Mouse (Mus musculus): Measurements from ENCODE around the gene Map3k6. TPM values are rescaled to one million over a fixed set of nuclear protein-coding genes. Genes with fewer than 3 reads are reported as not detected.

The Map3k6 gene
- polyA plus RNA-seq, 2 experiments: 1.5 to 2.4 TPM

- Histone ChIP-seq H3K4me3 (ENCODE audit: insufficient read depth in 1 of 2, low read depth in 2 of 2, low read length in 2 of 2) (no peak overlapping the region), H3K27ac (no peak overlapping the region), H3K4me2 (ENCODE audit: low read depth) (no peak overlapping the region), H3K27me3 (ENCODE audit: control insufficient read depth, insufficient read depth, low read length) (no peaks in the 10 kb centered on the region), H3K36me3 (replicated peaks; ENCODE audit: control insufficient read depth, insufficient read depth, low read depth) (peaks cover 36% of the 10 kb centered on the region), H3K9me3 (ENCODE audit: control insufficient read depth, low read length) (no peaks in the 10 kb centered on the region), H3K9ac (replicated peaks) (no peak overlapping the region), H3K4me1 (replicated peaks; ENCODE audit: control insufficient read depth in 2 of 2, insufficient read depth in 2 of 2, low read length in 1 of 2) (no peaks in the 10 kb centered on the region; a peak in 1 of 4 replicates)
- 85% methylated on average over 3 of the region's 3 CpGs for WGBS (ENCODE audit: insufficient replicate concordance)
- TF ChIP-seq CTCF (IDR thresholded peaks at IDR 0.05; ENCODE audit: low read depth) (no peak), EP300 (IDR thresholded peaks at IDR 0.05; ENCODE audit: low read depth) (no peak)
- no peak for DNase-seq (ENCODE audit: low read depth in 3 of 3, low spot score in 3 of 3)
- no peak for ATAC-seq (ENCODE audit: insufficient read depth)
Measured at GRCm38 (mm10) chr4:133265297-133265696, 24.7 kb downstream of the Map3k6 start.

- Histone ChIP-seq H3K4me1 (replicated peaks; ENCODE audit: control insufficient read depth in 2 of 2, insufficient read depth in 2 of 2, low read length in 1 of 2) (no peaks in the 10 kb centered on the region; a peak in 1 of 4 replicates), H3K27me3 (ENCODE audit: control insufficient read depth, insufficient read depth, low read length) (no peaks in the 10 kb centered on the region), H3K4me2 (ENCODE audit: low read depth) (no peak overlapping the region), H3K4me3 (ENCODE audit: insufficient read depth in 1 of 2, low read depth in 2 of 2, low read length in 2 of 2) (no peak overlapping the region), H3K27ac (no peak overlapping the region), H3K9ac (replicated peaks) (no peak overlapping the region), H3K36me3 (replicated peaks; ENCODE audit: control insufficient read depth, insufficient read depth, low read depth) (peaks cover 36% of the 10 kb centered on the region), H3K9me3 (ENCODE audit: control insufficient read depth, low read length) (no peaks in the 10 kb centered on the region)
- TF ChIP-seq EP300 (IDR thresholded peaks at IDR 0.05; ENCODE audit: low read depth) (no peak), CTCF (IDR thresholded peaks at IDR 0.05; ENCODE audit: low read depth) (no peak)
- ATAC-seq (ENCODE audit: insufficient read depth): no peak
- 82% methylated on average over 4 of the region's 4 CpGs for WGBS (ENCODE audit: insufficient replicate concordance)
- DNase-seq (ENCODE audit: low read depth in 3 of 3, low spot score in 3 of 3): no peak
Measured at GRCm38 (mm10) chr4:133265759-133266158, 25.1 kb downstream of the Map3k6 start.

- Histone ChIP-seq H3K9me3 (ENCODE audit: control insufficient read depth, low read length) (no peaks in the 10 kb centered on the region), H3K9ac (replicated peaks) (no peak overlapping the region), H3K27ac (no peak overlapping the region), H3K27me3 (ENCODE audit: control insufficient read depth, insufficient read depth, low read length) (no peaks in the 10 kb centered on the region), H3K4me2 (ENCODE audit: low read depth) (no peak overlapping the region), H3K4me1 (replicated peaks; ENCODE audit: control insufficient read depth in 2 of 2, insufficient read depth in 2 of 2, low read length in 1 of 2) (no peaks in the 10 kb centered on the region; a peak in 1 of 4 replicates), H3K4me3 (ENCODE audit: insufficient read depth in 1 of 2, low read depth in 2 of 2, low read length in 2 of 2) (no peak overlapping the region), H3K36me3 (replicated peaks; ENCODE audit: control insufficient read depth, insufficient read depth, low read depth) (peaks cover 36% of the 10 kb centered on the region)
- TF ChIP-seq CTCF (IDR thresholded peaks at IDR 0.05; ENCODE audit: low read depth): no peak
- TF ChIP-seq EP300 (IDR thresholded peaks at IDR 0.05; ENCODE audit: low read depth): no peak
- DNase-seq (ENCODE audit: low read depth in 3 of 3, low spot score in 3 of 3) (no peak), ATAC-seq (ENCODE audit: insufficient read depth) (no peak)
- WGBS (ENCODE audit: insufficient replicate concordance): 80% methylated on average over 12 of the region's 12 CpGs
Measured at GRCm38 (mm10) chr4:133266248-133266880, 25.7 kb downstream of the Map3k6 start.

DNA sequence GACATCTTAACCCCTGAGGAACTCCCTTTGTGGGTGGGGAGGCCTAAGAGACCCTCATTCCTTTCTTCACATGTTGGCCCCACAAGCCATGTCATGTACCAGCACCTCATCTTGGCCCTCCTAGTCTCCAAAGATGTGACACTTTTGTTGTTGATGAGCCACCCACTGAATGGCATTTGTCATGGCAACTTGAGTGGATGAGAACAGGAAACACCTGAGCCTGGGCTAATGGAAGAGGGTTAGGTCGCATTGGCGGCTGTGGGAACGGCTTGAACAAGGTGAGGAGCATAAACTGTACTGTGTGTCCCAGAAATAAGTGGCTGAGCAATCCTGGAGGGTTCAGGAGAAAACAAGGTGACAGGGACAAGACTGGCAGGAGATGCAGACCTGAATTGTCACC is 28.3 kb downstream of the Map3k6 start:
- WGBS (ENCODE audit: insufficient replicate concordance): 86% methylated on average over 3 of the region's 3 CpGs
- H3K4me2 ChIP-seq (ENCODE audit: low read depth): no peak overlapping the region
- peaks cover 36% of the 10 kb centered on the region for H3K36me3 ChIP-seq (replicated peaks; ENCODE audit: control insufficient read depth, insufficient read depth, low read depth)
- ATAC-seq (ENCODE audit: insufficient read depth) (no peak), DNase-seq (ENCODE audit: low read depth in 3 of 3, low spot score in 3 of 3) (no peak)
- no peak overlapping the region for H3K4me3 ChIP-seq (ENCODE audit: insufficient read depth in 1 of 2, low read depth in 2 of 2, low read length in 2 of 2)
- no peak overlapping the region for H3K9ac ChIP-seq (replicated peaks)
- no peaks in the 10 kb centered on the region for H3K4me1 ChIP-seq (replicated peaks; ENCODE audit: control insufficient read depth in 2 of 2, insufficient read depth in 2 of 2, low read length in 1 of 2)
- TF ChIP-seq EP300 (IDR thresholded peaks at IDR 0.05; ENCODE audit: low read depth) (no peak), CTCF (IDR thresholded peaks at IDR 0.05; ENCODE audit: low read depth) (no peak)
- H3K9me3 ChIP-seq (ENCODE audit: control insufficient read depth, low read length): no peaks in the 10 kb centered on the region
- H3K27me3 ChIP-seq (ENCODE audit: control insufficient read depth, insufficient read depth, low read length): no peaks in the 10 kb centered on the region
- H3K27ac ChIP-seq: no peak overlapping the region

DNA sequence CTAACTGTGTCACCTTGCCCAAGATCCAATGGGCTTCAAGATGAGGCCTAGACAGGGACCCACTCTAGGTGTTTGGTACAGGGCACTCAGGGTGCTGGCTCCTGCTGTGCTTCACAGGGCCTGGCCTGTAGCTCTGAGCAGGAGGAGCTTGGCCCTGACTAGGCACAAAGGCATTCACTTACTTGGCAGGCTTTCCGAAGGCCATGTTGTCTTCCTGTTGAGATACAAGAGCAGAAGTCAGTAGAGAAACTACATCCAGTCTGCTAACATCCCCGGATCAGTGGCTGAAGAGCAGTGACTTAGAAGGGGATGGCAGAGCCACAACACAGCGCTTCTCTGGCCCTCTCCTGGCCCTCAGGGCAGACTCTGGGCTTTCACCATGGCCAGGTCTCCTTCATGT is 29.0 kb downstream of the Map3k6 start:
- ATAC-seq (ENCODE audit: insufficient read depth) (no peak), DNase-seq (ENCODE audit: low read depth in 3 of 3, low spot score in 3 of 3) (no peak)
- no peak overlapping the region for H3K4me3 ChIP-seq (ENCODE audit: insufficient read depth in 1 of 2, low read depth in 2 of 2, low read length in 2 of 2)
- no peaks in the 10 kb centered on the region for H3K9me3 ChIP-seq (ENCODE audit: control insufficient read depth, low read length)
- H3K27me3 ChIP-seq (ENCODE audit: control insufficient read depth, insufficient read depth, low read length): no peaks in the 10 kb centered on the region
- no peak overlapping the region for H3K4me2 ChIP-seq (ENCODE audit: low read depth)
- no peaks in the 10 kb centered on the region for H3K4me1 ChIP-seq (replicated peaks; ENCODE audit: control insufficient read depth in 2 of 2, insufficient read depth in 2 of 2, low read length in 1 of 2)
- WGBS (ENCODE audit: insufficient replicate concordance): 73% methylated on average over 3 of the region's 3 CpGs
- no peak for TF ChIP-seq CTCF (IDR thresholded peaks at IDR 0.05; ENCODE audit: low read depth)
- no peak for TF ChIP-seq EP300 (IDR thresholded peaks at IDR 0.05; ENCODE audit: low read depth)
- no peak overlapping the region for H3K9ac ChIP-seq (replicated peaks)
- no peak overlapping the region for H3K27ac ChIP-seq
- H3K36me3 ChIP-seq (replicated peaks; ENCODE audit: control insufficient read depth, insufficient read depth, low read depth): peaks cover 36% of the 10 kb centered on the region
